Mouse (Mus musculus) left cerebral cortex, adult 9 months (tissue): ENCODE measurements around the gene Midn.

Source experiments
- DNase-seq, 2 experiments: peaks; one replicate each; pipeline ENCODE4 v3.0.0; 2022; ENCODE audit warnings: low spot score in 2 of 2

Gene Midn

GRCm38 (mm10) chr10:80171252-80171651 is 23.2 kb downstream of the Midn start:
- DNase-seq, result peak in 1 of 2 experiments; percentile 8

- peak; percentile 19 to 33 for DNase-seq
These were observed 23.9 kb downstream of the Midn start for GRCm38 (mm10) chr10:80171760-80172526.

- DNase-seq, result peak; percentile 80 to 92
These were observed 24.6 kb downstream of the Midn start, which contains the start of gene 1600002K03Rik for GRCm38 (mm10) chr10:80172527-80173292. 1600002K03Rik (plus strand) TSS chr10:80172944.

GRCm38 (mm10) chr10:80173358-80173757 is 25.3 kb downstream of the Midn start:
- peak; percentile 10 to 40 for DNase-seq

- DNase-seq, result peak in 1 of 2 experiments; percentile 18
These were observed 26.0 kb downstream of the Midn start for GRCm38 (mm10) chr10:80173955-80174640.

GRCm38 (mm10) chr10:80174705-80175104 is 26.6 kb downstream of the Midn start:
- DNase-seq, result peak; percentile 19 to 48

DNA sequence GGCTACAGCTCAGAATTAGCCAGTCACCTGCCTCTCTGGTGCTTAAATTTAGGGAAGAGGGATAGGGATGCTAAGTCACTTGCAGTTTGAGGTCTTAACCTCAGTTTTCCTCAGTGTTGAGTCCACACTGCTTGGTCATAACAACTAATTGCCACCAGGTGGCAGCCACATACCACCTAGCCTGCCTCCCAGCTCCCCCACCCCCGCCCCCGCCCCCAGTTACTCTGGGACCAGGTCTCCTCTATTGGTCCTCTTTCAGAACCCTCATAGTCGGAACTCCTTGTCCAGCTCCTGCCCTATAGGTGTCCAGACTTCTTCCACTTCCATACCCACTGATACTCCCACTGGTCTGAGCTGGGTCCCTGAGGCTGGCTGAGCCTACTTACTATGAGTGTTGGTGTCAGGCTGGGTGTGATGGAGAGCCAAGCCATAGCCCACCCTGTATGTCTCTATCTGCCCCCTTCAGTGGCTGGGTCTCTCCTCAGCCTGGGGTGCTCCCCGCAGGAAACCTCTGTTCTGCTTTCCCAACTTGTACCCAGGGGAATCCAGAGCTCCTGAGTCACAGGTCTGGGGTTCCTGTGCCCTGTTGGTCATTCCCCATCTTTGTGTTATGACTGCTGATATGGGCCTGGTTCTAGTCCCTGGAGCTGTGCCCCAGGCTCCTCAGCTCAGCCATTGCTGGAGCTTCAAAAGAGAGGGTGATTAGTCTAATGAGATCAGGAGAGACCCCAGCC is 27.6 kb downstream of the Midn start:
- peak in 1 of 2 experiments; percentile 43 for DNase-seq

GRCm38 (mm10) chr10:80176270-80176834 is 28.3 kb downstream of the Midn start:
- no peak for DNase-seq

GRCm38 (mm10) chr10:80177441-80178279 is 29.6 kb downstream of the Midn start:
- no peak for DNase-seq

GRCm38 (mm10) chr10:80179068-80180051 is 31.3 kb downstream of the Midn start, which contains the start of gene Efna2:
Efna2 (plus strand) TSS chr10:80179482.
- peak in 1 of 2 experiments; percentile 23 for DNase-seq

GRCm38 (mm10) chr10:80180288-80180687 is 32.2 kb downstream of the Midn start:
- no peak for DNase-seq

GRCm38 (mm10) chr10:80180823-80181222 is 32.8 kb downstream of the Midn start:
- no peak for DNase-seq

- DNase-seq, result no peak
These were observed 34.5 kb downstream of the Midn start for GRCm38 (mm10) chr10:80182547-80182946.

GRCm38 (mm10) chr10:80186649-80187048 is 38.6 kb downstream of the Midn start:
- DNase-seq, result no peak

DNA sequence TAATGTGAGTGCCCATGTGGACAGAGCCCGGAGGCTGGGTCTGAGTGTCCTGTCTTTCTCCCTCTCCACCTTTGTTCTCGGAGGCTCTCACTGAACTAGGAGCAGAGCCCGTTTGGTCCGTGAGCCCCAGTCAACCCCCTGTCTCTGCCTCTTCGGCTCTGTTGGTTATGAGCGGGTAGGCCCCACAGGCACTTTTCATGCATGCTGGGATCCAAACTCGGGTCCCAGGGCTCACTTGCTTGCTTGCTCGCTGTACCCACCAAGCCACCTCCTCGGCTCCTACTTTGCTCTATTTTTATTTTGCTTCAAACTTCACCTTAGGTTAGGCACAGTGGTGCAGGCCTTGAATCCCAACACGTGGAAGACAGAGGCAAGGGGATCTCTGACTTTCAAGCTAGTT is 39.7 kb downstream of the Midn start:
- no peak for DNase-seq

- DNase-seq, result no peak
These were observed 40.5 kb downstream of the Midn start for GRCm38 (mm10) chr10:80188453-80189024.

DNA sequence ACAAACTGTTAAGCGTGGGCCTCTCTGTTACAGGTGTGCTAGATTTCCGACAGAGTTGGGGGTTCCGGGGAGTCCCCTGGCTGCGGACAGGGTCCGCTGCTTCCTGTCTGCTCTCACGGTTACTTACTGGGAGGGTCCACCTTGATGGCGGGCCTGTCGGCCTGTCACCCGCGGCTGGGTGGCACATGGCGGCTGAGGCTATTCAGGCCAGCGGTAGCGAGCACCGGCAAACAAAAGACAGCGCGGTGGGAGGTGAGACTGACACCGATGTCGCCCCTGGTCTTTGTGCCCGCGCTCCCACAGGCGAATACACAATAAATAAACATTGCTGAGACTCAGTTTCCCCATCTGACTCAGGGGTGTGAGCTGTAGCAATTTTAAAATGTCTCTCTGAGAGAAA is 41.9 kb downstream of the Midn start:
- no peak for DNase-seq

- DNase-seq, result no peak
These were observed 42.5 kb downstream of the Midn start for GRCm38 (mm10) chr10:80190491-80191051.
